In genomic region chr3:107869097-107869496, GRCm38 (mm10) we compare ENCODE assay signal across 11 mouse cellular contexts. TPM values are rescaled to one million over a fixed set of nuclear protein-coding genes. Genes with fewer than 3 reads are reported as not detected.
DNase-seq lines count a peak whose midpoint lies in the region; ATAC-seq and TF ChIP-seq lines count a peak whose summit lies in the region.
"Had no signal": no experiment of that assay in that cellular context is flagged by ENCODE, and none has a peak within 500 bp of the region (broad histone marks: within the 10 kb centered on the region; RNA-seq: fewer than 3 reads in every experiment).

No protein-coding gene starts in this region.

- H3K27me3 ChIP-seq in embryonic facial prominence, embryonic 10.5 days (replicated peaks; ENCODE audit: low read depth, poor library complexity, severe bottlenecking), result peaks cover 7% of the 10 kb centered on the region; the same call in 1 of the 2 replicates
- no peaks in the 10 kb centered on the region for H3K27me3 ChIP-seq in hindbrain, embryonic 14.5 days (ENCODE audit: control insufficient read depth, insufficient read depth, low read length)
- H3K27me3 ChIP-seq in midbrain, embryonic 14.5 days (ENCODE audit: control insufficient read depth, insufficient read depth, low read length), result no peaks in the 10 kb centered on the region
- H3K27me3 ChIP-seq: liver, embryonic 12.5 days had no signal

- 0 out of 2 replicates have a peak, but pooled peaks have one; percentile 38 for ATAC-seq in hindbrain, embryonic 14.5 days (ENCODE audit: low FRiP score)
- ATAC-seq in midbrain, embryonic 14.5 days (ENCODE audit: low FRiP score, low TSS enrichment), result peak; percentile 51; the same call in 1 of the 2 replicates
- ATAC-seq in erythroid progenitor cell, adult 5-6 weeks (replicated peaks; ENCODE audit: low FRiP score, poor library complexity, severe bottlenecking), result no peak
- ATAC-seq: liver, embryonic 12.5 days had no signal

- H3K36me3 ChIP-seq in embryonic facial prominence, embryonic 10.5 days (replicated peaks), result no peaks in the 10 kb centered on the region
- no peaks in the 10 kb centered on the region for H3K36me3 ChIP-seq in hindbrain, embryonic 14.5 days (replicated peaks; ENCODE audit: control insufficient read depth, insufficient read depth)
- H3K36me3 ChIP-seq in midbrain, embryonic 14.5 days (ENCODE audit: control insufficient read depth, insufficient read depth, low read length), result no peaks in the 10 kb centered on the region
- H3K36me3 ChIP-seq: liver, embryonic 12.5 days had no signal

- no peak for TF ChIP-seq CTCF in left cerebral cortex, adult 2 months (IDR thresholded peaks at IDR 0.05)

- H3K4me3 ChIP-seq in left cerebral cortex, adult 2 months, result no peak overlapping the region
- H3K4me3 ChIP-seq in embryonic facial prominence, embryonic 10.5 days, result no peak overlapping the region
- H3K4me3 ChIP-seq in hindbrain, embryonic 14.5 days (replicated peaks; ENCODE audit: low read length), result no peak overlapping the region
- no peak overlapping the region for H3K4me3 ChIP-seq in midbrain, embryonic 14.5 days (replicated peaks; ENCODE audit: low read depth, low read length)
- H3K4me3 ChIP-seq: liver, embryonic 12.5 days had no signal

- no peaks in the 10 kb centered on the region for H3K9me3 ChIP-seq in embryonic facial prominence, embryonic 10.5 days
- no peaks in the 10 kb centered on the region for H3K9me3 ChIP-seq in hindbrain, embryonic 14.5 days (ENCODE audit: control insufficient read depth, low read length)
- H3K9me3 ChIP-seq in midbrain, embryonic 14.5 days (ENCODE audit: control insufficient read depth, low read length), result no peaks in the 10 kb centered on the region
- H3K9me3 ChIP-seq: liver, embryonic 12.5 days had no signal

- H3K4me1 ChIP-seq in embryonic facial prominence, embryonic 10.5 days, result peaks cover 19% of the 10 kb centered on the region
- H3K4me1 ChIP-seq in hindbrain, embryonic 14.5 days (replicated peaks; ENCODE audit: control insufficient read depth, insufficient read depth, low read length), result 0 out of 2 replicates have a peak, but pooled peaks cover 7% of the 10 kb centered on the region
- peaks cover 6% of the 10 kb centered on the region; the same call in 1 of the 2 replicates for H3K4me1 ChIP-seq in midbrain, embryonic 14.5 days (ENCODE audit: control insufficient read depth, insufficient read depth, low read length)

- 23% methylated on average over 7 of the region's 7 CpGs for WGBS in embryonic facial prominence, embryonic 10.5 days
- WGBS in hindbrain, embryonic 14.5 days, result 19% methylated on average over 7 of the region's 7 CpGs
- 6% methylated on average over 7 of the region's 7 CpGs for WGBS in midbrain, embryonic 14.5 days

- intact Hi-C loops in left cerebral cortex, adult 2 months (cut with DNase I), result loop anchor here (10.0 kb wide), 1 partner anchor 234 kb away; the partner anchor contains the start of genes Gm10961 and Strip1

- H3K4me2 ChIP-seq in hindbrain, embryonic 14.5 days (replicated peaks), result no peak overlapping the region
- H3K4me2 ChIP-seq in midbrain, embryonic 14.5 days (ENCODE audit: low read length), result no peak overlapping the region
- H3K4me2 ChIP-seq: liver, embryonic 12.5 days had no signal

- peak overlapping the region; percentile 79 for H3K27ac ChIP-seq in left cerebral cortex, adult 2 months
- H3K27ac ChIP-seq in embryonic facial prominence, embryonic 10.5 days (replicated peaks), result peak overlapping the region; percentile 70
- no peak overlapping the region for H3K27ac ChIP-seq in hindbrain, embryonic 14.5 days
- peak overlapping the region; percentile 45; the same call in 1 of the 2 replicates for H3K27ac ChIP-seq in midbrain, embryonic 14.5 days (replicated peaks; ENCODE audit: low read depth, low read length)
- H3K27ac ChIP-seq: liver, embryonic 12.5 days had no signal

- DNase-seq in left cerebral cortex, adult 2 months (ENCODE audit: extremely low spot score in 1 of 2, low spot score in 2 of 2), result no peak
- no peak for DNase-seq in left cerebral cortex, adult 18-20 months (ENCODE audit: low spot score in 2 of 2)
- no peak for DNase-seq in embryonic facial prominence, embryonic 10.5 days (ENCODE audit: low spot score)
- no peak for DNase-seq in hindbrain, embryonic 14.5 days (ENCODE audit: low spot score)
- DNase-seq in midbrain, embryonic 14.5 days, result peak; percentile 53
- DNase-seq in testis, postnatal 10 days (ENCODE audit: low spot score), result no peak
- no peak for DNase-seq in lung, postnatal 4 days
- DNase-seq: cerebellum, adult 18-20 months had no signal

- no peak overlapping the region for H3K9ac ChIP-seq in hindbrain, embryonic 14.5 days
- 0 out of 2 replicates have a peak overlapping the region, but pooled peaks have one; percentile 2 for H3K9ac ChIP-seq in midbrain, embryonic 14.5 days (replicated peaks; ENCODE audit: low read length)
- H3K9ac ChIP-seq: liver, embryonic 12.5 days had no signal

RNA-seq across cellular contexts. Expression of gene Eps8l3, which starts 7.9 kb away (rescaled TPM):
- total RNA-seq in left cerebral cortex, adult 2 months (2021), result not detected
- total RNA-seq in left cerebral cortex, adult 18-20 months (2021), result not detected
- polyA plus RNA-seq in embryonic facial prominence, embryonic 10.5 days (2016; fragmentation: Nextera tagmentation; extraction: Ambion mirVana), result not detected in 2 replicates
- not detected in 2 replicates for polyA plus RNA-seq in hindbrain, embryonic 14.5 days (2014; fragmentation: Nextera tagmentation; extraction: Ambion mirVana)
- polyA plus RNA-seq in midbrain, embryonic 14.5 days (2014; fragmentation: Nextera tagmentation; extraction: Ambion mirVana), result not detected in 2 replicates
- not detected in 2 replicates for total RNA-seq in erythroid progenitor cell, adult 5-6 weeks (2015; ENCODE audit: low replicate concordance)
- total RNA-seq in erythroid progenitor cell, adult 5-6 weeks (2017; ENCODE audit: low replicate concordance), result not detected in 2 replicates
- total RNA-seq: CH12.LX had no signal
- polyA plus RNA-seq: liver, embryonic 12.5 days had no signal

RNA-seq across cellular contexts. Expression of gene Gstm5, which starts 26.5 kb away (rescaled TPM):
- 100 to 1,000 TPM; 230 TPM for total RNA-seq in left cerebral cortex, adult 2 months (2021)
- total RNA-seq in left cerebral cortex, adult 18-20 months (2021), result 100 to 1,000 TPM; 229 to 250 TPM
- polyA plus RNA-seq in embryonic facial prominence, embryonic 10.5 days (2016; fragmentation: Nextera tagmentation; extraction: Ambion mirVana), result 208 and 219 TPM in 2 replicates
- polyA plus RNA-seq in hindbrain, embryonic 14.5 days (2014; fragmentation: Nextera tagmentation; extraction: Ambion mirVana), result 255 and 259 TPM in 2 replicates
- polyA plus RNA-seq in midbrain, embryonic 14.5 days (2014; fragmentation: Nextera tagmentation; extraction: Ambion mirVana), result 245 and 277 TPM in 2 replicates
- 49.4 and 80.1 TPM in 2 replicates for total RNA-seq in erythroid progenitor cell, adult 5-6 weeks (2015; ENCODE audit: low replicate concordance)
- total RNA-seq in erythroid progenitor cell, adult 5-6 weeks (2017; ENCODE audit: low replicate concordance), result 50.7 and 54.8 TPM in 2 replicates
